Mouse (Mus musculus): ENCODE data around the gene Nck2. TPM values are rescaled to one million over a fixed set of nuclear protein-coding genes. Genes with fewer than 3 reads are reported as not detected.
"Not testable (repeated sequence)": the region's sequence is repeated elsewhere in the genome, so short reads cannot be mapped to it uniquely, and the experiment has no call there.

Gene Nck2
- total RNA-seq, 2 experiments from 2014 or later = 18.6 to 24.1 TPM

DNA sequence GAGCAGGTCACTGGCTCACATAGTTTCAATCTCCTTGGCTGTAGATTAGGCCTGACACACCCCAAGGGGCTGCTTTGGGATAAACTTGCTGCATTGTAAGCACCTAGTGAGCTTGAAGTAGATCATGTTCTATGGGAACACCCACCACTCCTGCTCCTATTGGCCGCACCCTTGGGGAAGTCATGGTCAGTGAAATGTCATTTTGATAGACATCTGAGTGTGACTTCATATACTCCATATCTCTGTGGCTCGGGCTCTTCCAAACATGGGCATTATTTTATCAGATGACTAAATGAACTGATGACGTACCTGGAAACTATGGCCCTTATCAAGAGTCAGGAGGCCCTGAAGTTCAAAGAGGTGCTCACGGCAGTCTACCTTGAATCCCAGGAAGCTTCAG is 77.6 kb downstream of the Nck2 start:
- no peak for DNase-seq
- intact Hi-C loops (cut with DNase I; ENCODE audit: low total_unique reads) = loop anchor here (10.0 kb wide), 1 partner anchor 57 kb away; no protein-coding TSS in a partner anchor

DNA sequence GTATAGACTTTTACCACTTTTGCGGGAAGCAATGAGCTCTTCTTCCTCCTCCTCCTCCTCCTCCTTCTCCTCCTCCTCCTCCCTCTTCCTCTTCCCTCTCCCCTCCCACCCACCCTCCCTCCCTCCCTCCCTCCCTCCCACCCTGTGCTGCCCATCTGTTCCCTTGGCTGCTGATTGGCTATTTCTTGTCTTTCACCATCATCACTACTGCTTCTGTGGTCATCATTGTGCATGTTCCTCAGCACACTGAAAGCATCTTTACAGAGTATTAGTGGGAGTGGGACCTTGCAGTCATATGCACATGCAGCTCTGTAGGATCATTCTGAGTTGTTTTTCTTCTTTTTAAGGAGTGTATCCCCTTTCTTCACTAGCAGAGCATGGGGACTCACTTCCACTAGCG is 78.6 kb downstream of the Nck2 start:
- DNase-seq = no peak
- intact Hi-C loops (cut with DNase I; ENCODE audit: low total_unique reads) = loop anchor here (10.0 kb wide), 1 partner anchor 58 kb away; no protein-coding TSS in a partner anchor

GRCm38 (mm10) chr1:43524332-43524731 is 80.0 kb downstream of the Nck2 start:
- no peak for DNase-seq
- intact Hi-C loops (cut with DNase I; ENCODE audit: low total_unique reads) = loop anchor here (10.0 kb wide), 1 partner anchor 60 kb away; no protein-coding TSS in a partner anchor

DNA sequence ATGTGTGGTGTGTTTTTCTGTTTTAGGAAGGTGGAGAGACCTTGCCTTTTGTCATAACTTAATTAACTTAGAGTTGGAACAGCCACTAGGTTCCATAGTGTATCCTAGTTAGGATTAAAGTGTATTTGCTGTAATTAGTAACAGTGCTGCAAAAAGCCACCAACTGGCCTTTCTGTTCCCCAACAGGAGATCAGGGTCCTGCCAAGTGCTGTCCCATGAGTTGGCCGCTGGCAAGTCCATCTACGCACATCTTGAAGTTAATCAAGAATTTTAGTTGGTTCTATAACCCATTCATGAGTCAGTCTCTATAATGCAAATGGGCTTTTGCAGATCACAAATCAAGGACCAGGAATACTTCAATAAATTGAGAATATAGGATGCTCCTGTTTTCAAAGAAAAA is 83.9 kb downstream of the Nck2 start:
- no peak for DNase-seq
- intact Hi-C loops (cut with DNase I; ENCODE audit: low total_unique reads) = loop anchor here (10.0 kb wide), 1 partner anchor 63 kb away; no protein-coding TSS in a partner anchor

DNA sequence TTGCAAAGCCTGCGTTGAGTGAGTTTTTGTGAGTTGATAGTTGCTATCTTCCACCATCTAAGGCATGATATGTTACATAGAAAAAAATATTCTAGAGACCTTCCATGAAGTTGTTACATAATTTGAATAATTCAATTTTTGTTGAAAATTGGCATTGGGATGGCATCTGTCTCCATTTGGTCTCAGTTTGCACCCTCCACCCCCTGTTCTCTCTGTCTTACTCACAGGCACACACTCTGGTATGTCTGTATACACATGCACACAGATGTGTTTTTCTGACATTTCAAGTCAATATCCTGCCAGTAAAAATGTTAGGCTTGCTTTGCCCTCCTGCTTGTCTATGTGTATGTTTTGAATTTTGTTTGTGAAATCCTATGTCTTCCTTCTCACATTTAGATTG is 84.7 kb downstream of the Nck2 start:
- intact Hi-C loops (cut with DNase I; ENCODE audit: low total_unique reads) = loop anchor here (10.0 kb wide), 1 partner anchor 64 kb away; no protein-coding TSS in a partner anchor
- DNase-seq = no peak

GRCm38 (mm10) chr1:43530295-43531020 is 86.1 kb downstream of the Nck2 start:
- no peak for DNase-seq
- intact Hi-C loops (cut with DNase I; ENCODE audit: low total_unique reads) = no loop called here

DNA sequence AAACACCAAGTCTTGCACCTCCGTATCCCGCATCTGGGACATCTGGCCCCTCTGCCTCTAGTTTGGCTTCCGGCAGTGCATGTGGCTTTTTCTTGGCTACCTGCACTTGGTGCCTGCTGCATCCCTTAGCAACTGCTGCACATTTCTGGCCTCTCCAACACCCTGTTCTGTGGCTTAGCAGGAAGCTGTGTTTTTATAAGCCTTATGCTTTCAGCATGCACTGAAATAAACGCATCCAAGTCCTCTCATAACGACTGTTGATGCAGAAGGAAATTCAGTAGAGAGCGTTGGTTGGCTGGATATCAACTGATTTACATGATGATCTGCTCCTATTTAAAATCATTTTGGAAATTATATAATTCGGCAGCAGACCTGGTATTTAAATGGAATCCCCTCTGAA is 86.9 kb downstream of the Nck2 start:
- intact Hi-C loops (cut with DNase I; ENCODE audit: low total_unique reads) = no loop called here
- no peak for DNase-seq

DNA sequence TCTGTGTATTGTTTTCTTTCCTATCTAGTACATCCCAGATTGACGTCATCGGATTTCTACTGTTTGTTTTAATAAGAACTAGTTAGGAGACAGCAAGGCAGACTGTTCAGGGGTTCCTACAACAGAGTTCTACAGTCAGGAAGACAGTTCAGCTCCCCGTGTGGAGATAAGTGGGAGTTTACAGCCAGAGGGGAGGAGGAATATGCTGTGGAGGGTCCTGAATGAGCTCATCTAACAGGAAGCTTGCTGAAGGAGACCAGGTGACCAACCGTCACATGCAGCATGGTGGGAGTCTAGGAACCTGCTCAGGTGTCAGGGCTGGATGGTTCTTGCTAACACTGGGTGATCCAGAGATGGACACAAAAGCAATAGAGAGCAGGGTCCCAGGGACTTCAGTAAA is 87.9 kb downstream of the Nck2 start:
- intact Hi-C loops (cut with DNase I; ENCODE audit: low total_unique reads) = no loop called here
- DNase-seq = no peak

DNA sequence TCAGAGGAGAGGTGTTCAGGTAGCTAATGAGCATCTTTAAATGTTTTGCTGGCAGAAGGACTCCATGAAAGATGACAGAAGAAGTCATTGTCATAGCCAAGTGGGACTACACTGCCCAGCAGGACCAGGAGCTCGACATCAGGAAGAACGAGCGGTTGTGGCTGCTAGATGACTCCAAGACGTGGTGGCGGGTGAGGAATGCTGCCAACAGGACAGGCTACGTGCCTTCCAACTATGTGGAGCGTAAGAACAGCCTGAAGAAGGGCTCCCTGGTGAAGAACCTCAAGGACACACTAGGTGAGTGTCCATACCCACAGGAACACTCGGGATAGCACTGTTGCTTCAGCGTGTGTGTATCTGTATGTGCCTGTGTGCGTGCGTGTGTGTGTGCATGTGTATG is 89.1 kb downstream of the Nck2 start:
- DNase-seq; intact Hi-C loops (cut with DNase I; ENCODE audit: low total_unique reads): not testable (repeated sequence)

DNA sequence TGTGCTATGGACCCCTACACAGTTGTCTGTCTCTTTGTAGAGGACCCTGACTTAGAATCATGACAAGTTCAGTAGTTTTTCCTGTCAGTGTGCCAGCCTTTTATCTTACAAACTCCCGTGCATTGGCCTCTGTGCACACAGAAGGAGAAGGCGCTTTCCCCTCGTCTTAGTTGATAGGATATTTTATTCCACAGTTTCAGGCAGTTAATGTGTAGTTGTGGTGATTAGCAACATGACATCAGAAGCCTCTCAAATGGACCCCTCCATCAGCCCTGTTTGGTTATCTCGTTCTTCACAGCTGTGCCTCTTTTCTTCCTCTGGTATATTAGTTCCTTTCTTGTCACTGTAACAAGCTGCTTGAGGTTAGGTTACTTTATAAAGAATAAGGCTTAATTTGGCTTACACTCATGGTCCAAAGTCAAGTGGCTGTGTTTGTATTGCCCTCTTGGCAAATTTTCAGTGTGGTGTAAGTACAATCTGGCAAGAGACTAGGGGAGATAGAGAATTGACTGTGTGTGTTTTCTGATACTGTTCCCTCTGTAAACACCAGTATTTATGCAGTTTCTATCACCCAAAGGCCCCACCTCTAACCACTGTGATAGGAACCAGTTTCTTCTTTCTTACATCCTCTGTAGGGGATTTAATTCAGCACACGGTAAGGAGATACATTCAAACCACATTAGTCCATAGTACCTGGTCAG is 89.8 kb downstream of the Nck2 start:
- intact Hi-C loops (cut with DNase I; ENCODE audit: low total_unique reads) = no loop called here
- DNase-seq = no peak

DNA sequence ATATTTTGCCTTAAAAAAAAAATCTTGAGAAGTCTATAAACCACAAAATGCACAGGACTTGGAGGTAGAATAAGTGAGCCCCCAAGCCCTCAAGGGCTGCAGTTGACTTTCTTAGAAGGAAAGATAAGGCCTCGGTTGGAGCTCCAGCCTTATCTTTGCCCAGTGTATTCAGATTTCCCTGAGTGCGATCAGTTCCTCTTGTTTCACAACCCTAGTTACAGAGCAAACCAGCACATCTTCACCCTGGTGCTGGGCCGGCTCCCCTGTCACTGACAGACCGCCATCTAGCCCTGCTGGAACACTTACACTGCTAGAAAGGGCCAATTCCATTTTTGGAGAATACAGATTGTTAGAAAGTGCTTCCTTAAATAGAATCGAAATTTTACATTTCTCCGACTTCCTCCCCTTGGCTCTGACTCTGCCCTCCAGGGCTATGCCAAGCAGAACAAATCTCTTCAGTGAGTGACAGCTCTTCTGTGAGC is 91.2 kb downstream of the Nck2 start:
- intact Hi-C loops (cut with DNase I; ENCODE audit: low total_unique reads) = no loop called here
- DNase-seq = peak; percentile 10

GRCm38 (mm10) chr1:43536266-43536665 is 91.9 kb downstream of the Nck2 start:
- DNase-seq = no peak
- intact Hi-C loops (cut with DNase I; ENCODE audit: low total_unique reads) = no loop called here

GRCm38 (mm10) chr1:43537021-43537420 is 92.6 kb downstream of the Nck2 start:
- intact Hi-C loops (cut with DNase I; ENCODE audit: low total_unique reads) = no loop called here
- DNase-seq = no peak

DNA sequence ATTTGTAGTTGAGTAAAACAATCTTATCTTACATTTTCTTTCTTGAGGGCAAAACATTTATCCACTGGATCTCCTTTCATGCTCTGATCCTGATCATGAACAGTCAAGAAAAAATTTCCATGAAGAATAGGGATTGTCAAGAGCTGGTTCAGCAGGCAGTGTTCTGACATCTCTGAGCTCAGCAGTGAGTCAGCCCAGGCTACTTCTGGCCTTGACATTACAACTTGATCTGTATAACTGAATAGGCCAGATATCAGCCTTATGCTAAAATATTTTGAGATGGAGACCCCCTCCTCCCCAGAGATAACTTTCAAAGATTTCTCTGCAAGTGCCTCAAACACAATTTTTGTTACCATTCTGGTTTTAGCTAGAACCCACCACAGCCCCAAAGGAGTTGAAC is 93.1 kb downstream of the Nck2 start:
- intact Hi-C loops (cut with DNase I; ENCODE audit: low total_unique reads) = no loop called here
- DNase-seq = no peak

GRCm38 (mm10) chr1:43538716-43539115 is 94.3 kb downstream of the Nck2 start:
- intact Hi-C loops (cut with DNase I; ENCODE audit: low total_unique reads) = no loop called here
- no peak for DNase-seq

DNA sequence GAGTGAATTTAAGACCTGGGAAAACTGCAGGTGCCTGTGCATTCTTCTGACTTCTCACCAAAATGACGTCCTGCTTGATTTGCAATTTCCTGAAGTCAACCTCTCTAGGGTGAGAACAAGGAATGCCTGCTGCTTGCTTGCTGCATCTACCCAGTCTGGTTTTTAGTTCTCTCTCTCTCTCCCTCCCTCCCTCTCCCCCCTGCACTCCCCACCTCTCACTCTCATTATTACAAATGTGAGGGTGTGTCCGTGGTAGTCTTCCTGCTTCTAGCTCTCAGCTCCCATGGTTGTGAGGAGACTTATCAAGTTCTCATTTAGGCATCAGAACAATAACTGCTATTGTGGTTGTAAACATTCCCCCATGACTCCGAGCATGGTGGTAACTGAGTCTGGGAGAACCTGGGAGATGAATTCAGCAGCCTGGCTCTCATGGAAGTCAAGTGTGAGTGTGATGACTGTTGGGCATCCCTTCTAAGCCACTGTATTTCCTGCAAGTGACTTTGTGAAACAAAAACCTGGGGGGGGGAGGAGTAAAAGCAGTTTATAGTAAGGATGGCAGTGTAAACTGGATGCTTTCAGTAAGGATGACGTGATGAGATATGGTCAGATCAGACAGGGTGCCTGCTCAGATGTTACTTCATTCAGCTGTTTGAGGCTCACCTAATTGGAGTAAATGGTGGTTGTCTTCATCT is 95.5 kb downstream of the Nck2 start:
- intact Hi-C loops (cut with DNase I; ENCODE audit: low total_unique reads) = loop anchor here (10.0 kb wide), 1 partner anchor 235 kb away; no protein-coding TSS in a partner anchor

GRCm38 (mm10) chr1:43542339-43542738 is 98.0 kb downstream of the Nck2 start:
- intact Hi-C loops (cut with DNase I; ENCODE audit: low total_unique reads) = loop anchor here (10.0 kb wide), 1 partner anchor 238 kb away; no protein-coding TSS in a partner anchor
- DNase-seq = no peak

More for the DNA sequence above, 95.5 kb downstream of the Nck2 start:
- DNase-seq = no peak

- intact Hi-C loops (cut with DNase I; ENCODE audit: low total_unique reads) = loop anchor here (10.0 kb wide), 1 partner anchor 243 kb away; no protein-coding TSS in a partner anchor
- DNase-seq = no peak
Measured at GRCm38 (mm10) chr1:43547644-43548043, 103.3 kb downstream of the Nck2 start.

DNA sequence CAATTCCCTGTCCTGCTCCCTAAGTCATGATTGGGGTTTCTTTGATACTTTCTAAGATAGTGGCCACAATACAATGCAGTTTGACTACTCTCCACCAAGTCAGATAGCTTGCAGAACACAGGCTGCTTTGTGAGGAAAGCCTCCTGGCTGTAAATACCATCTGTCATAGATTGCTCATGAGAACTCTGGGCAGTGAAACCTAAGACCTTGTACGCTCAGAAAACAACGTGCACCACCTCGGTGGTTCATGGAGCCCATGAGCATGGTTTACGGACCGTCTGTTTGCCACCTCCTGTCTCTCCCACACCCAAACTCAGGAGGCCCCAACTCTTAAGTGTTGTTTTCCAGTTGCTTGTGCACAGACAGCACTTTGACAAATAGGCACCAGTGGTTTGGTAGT is 104.4 kb downstream of the Nck2 start:
- intact Hi-C loops (cut with DNase I; ENCODE audit: low total_unique reads) = loop anchor here (10.0 kb wide), 1 partner anchor 244 kb away; no protein-coding TSS in a partner anchor
- no peak for DNase-seq

- intact Hi-C loops (cut with DNase I; ENCODE audit: low total_unique reads) = no loop called here
- DNase-seq = no peak
Measured at GRCm38 (mm10) chr1:43550525-43550924, 106.1 kb downstream of the Nck2 start.
